Mouse (Mus musculus) midbrain, postnatal 0 days (tissue): ENCODE data around the gene Cpsf4. TPM values are rescaled to one million over a fixed set of nuclear protein-coding genes. Genes with fewer than 3 reads are reported as not detected.
"Not testable (repeated sequence)": the region's sequence is repeated elsewhere in the genome, so short reads cannot be mapped to it uniquely, and the experiment has no call there.

Source experiments
- ATAC-seq: fragments of 200-750 bp; cut with Nextera tagmentation; 2 replicates; pipeline ENCODE4 v1.8.0; 2017; ENCODE audit warnings: moderate number of reproducible peaks, mild to moderate bottlenecking, moderate TSS enrichment, moderate library complexity; ENCODE audit not compliant: low FRiP score
- DNase-seq: peaks from one replicate; pipeline ENCODE4 v3.0.0-alpha.2; 2015; ENCODE audit warnings: low spot score
- H3K27ac ChIP-seq: fragments of 300-500 bp; sonication (generic); 2 replicates; pipeline ENCODE4 v1.5.1; 2014; ENCODE audit warnings: low read depth, mild to moderate bottlenecking, low read length, mixed read lengths
- H3K27me3 ChIP-seq: fragments of 300-500 bp; sonication (generic); 2 replicates; pipeline ENCODE4 v1.6.1; 2014; ENCODE audit warnings: low read length, control low read depth, mixed read lengths; ENCODE audit not compliant: insufficient read depth
- H3K36me3 ChIP-seq: fragments of 300-500 bp; sonication (generic); 2 replicates; pipeline ENCODE4 v1.6.1; 2014; ENCODE audit warnings: low read length, control low read depth, mixed read lengths; ENCODE audit not compliant: insufficient read depth
- H3K4me1 ChIP-seq: fragments of 300-500 bp; sonication (generic); 2 replicates; pipeline ENCODE4 v1.6.1; 2014; ENCODE audit warnings: mild to moderate bottlenecking, control low read depth, antibody characterized with exemption, low read length, mixed read lengths; ENCODE audit not compliant: insufficient read depth
- H3K4me2 ChIP-seq: fragments of 300-500 bp; sonication (generic); 2 replicates; pipeline ENCODE4 v1.6.1; 2014; ENCODE audit warnings: low read depth, mild to moderate bottlenecking, low read length, mixed read lengths; ENCODE audit not compliant: poor library complexity, severe bottlenecking
- H3K4me3 ChIP-seq: fragments of 300-500 bp; sonication (generic); 2 replicates; pipeline ENCODE4 v1.5.1; 2014; ENCODE audit warnings: low read depth, mild to moderate bottlenecking, low read length, moderate library complexity
- H3K9ac ChIP-seq: fragments of 300-500 bp; sonication (generic); replicated peaks from 2 replicates; pipeline ENCODE4 v1.6.1; 2014; ENCODE audit warnings: mild to moderate bottlenecking, low read length, moderate library complexity, mixed read lengths; ENCODE audit not compliant: poor library complexity, severe bottlenecking
- H3K9me3 ChIP-seq: fragments of 300-500 bp; sonication (generic); 2 replicates; pipeline ENCODE4 v1.6.1; 2016; ENCODE audit warnings: low read length, control low read depth
- CTCF ChIP-seq: IDR thresholded peaks from 2 replicates; pipeline ENCODE4 v1.5.1; 2016; ENCODE audit warnings: antibody characterized with exemption, mild to moderate bottlenecking
- WGBS: fragments of 180-500 bp; shearing (Covaris S2); extraction: QIAGEN DNeasy Blood & Tissue Kit; methylation state at CpG from one replicate; pipeline ENCODE4 v1.1.7; 2014; 5-methylcytosine and 5-hydroxymethylcytosine counted together
- polyA plus RNA-seq: library from polyadenylated mRNA; unstranded; fragments of >200 nt; fragmentation: Nextera tagmentation; extraction: Ambion mirVana; gene quantifications from 2 replicates; pipeline ENCODE4 v1.2.1, GENCODE M21; 2015
- total RNA-seq: library from RNA; depleted of rRNA; stranded (reverse); fragments of >200 nt; gene quantifications from 2 replicates; pipeline ENCODE4 v1.2.3, GENCODE M21; 2014

The Cpsf4 gene
- total and polyA plus RNA-seq, 2 experiments from 2014 or later, result 40.7 to 44.4 TPM

DNA sequence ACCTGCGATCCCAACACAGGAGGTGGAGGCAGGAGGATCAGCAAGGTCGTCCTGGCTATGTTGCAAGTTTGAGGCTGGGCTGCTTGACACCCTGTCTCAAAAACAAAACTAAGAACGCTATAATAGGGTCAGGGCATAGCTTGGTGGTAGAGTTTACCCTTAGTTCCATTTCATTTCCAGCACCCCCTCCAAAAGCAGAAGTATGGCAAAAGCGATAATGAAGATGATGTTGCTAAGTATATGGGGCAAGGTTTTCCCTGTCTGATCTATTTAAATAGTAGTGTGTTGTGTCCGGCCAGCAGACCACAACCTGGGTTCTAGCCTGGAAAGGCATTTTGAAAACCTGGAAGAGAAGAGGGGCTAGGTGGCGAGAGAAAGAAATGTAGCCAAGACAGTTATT, 40.9 kb downstream of the Cpsf4 start:
- ATAC-seq (no peak), DNase-seq (no peak)
- peaks cover 10% of the 10 kb centered on the region; the same call in 1 of the 2 replicates for H3K4me1 ChIP-seq
- H3K27me3 ChIP-seq, result no peaks in the 10 kb centered on the region
- no peak overlapping the region for H3K4me2 ChIP-seq
- 87% methylated on average over 6 of the region's 6 CpGs for WGBS
- no peak for TF ChIP-seq CTCF
- H3K9me3 ChIP-seq, result no peaks in the 10 kb centered on the region
- no peak overlapping the region for H3K9ac ChIP-seq
- H3K27ac ChIP-seq, result no peak overlapping the region
- H3K4me3 ChIP-seq, result no peak overlapping the region
- H3K36me3 ChIP-seq, result peaks cover 19% of the 10 kb centered on the region

DNA sequence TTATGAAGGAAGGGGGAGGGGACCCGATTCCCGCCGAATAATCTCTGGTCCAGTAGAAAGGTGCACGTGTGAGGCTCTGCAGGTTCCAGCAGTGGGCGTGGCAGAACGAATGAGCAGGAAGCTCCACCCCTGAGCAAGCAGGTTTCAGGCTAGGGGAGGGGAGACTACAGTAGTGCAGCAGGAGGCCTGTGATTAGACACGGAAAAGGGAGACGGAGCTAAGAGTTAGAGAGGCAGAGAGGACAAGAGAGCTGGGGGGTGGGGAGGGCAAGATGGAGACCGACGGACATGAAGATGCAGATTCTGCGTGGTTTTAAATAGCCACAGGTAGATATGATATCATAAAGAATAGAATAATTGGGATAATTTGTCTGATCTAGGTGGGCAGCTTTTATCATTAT, 41.4 kb downstream of the Cpsf4 start:
- H3K9me3 ChIP-seq, ATAC-seq, DNase-seq, H3K27ac ChIP-seq, H3K27me3 ChIP-seq, H3K4me1 ChIP-seq, H3K9ac ChIP-seq, H3K4me3 ChIP-seq, H3K4me2 ChIP-seq: not testable (repeated sequence)
- WGBS, result 53% methylated on average over 11 of the region's 11 CpGs
- H3K36me3 ChIP-seq, result peaks cover 20% of the 10 kb centered on the region

DNA sequence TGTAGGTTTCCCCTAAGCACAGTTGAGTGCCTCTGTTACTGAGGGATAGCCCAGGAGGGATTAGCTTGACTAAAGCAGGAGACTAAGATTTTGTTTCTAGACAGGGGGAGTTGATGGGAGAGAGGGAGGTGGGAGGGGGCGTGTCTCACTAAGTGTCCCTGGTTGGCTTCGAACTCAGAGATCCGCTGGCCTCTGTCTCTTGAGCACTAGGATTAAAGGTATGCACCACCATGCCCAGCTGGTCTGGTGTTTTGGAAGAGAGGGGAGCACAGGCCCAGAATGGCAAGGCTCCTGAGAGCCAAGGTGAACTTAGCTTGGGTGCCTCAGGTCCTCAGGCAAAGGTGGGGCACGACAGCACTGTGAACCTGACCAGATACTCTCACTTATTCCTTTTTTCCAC, 44.3 kb downstream of the Cpsf4 start:
- DNase-seq, result no peak

DNA sequence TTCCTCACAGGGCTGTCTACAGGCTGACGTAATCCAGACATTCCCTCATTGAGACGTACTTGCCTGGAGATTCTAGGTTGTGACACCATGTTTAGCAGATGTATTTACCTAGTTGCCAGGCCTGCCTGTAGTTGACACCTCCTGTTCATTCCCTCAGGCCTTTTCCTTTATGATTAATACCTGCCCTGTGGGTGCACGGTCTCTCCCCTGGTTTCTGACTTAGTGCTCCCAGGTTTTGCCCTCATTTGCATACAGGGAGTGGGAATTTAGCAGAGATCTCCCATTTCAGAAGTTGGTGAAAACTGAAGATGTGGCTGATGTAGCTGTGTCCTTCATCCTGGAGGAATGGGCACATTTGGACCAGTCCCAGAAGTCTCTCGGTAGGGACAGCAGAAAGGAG, 45.2 kb downstream of the Cpsf4 start:
- H3K27ac ChIP-seq, result no peak overlapping the region
- TF ChIP-seq CTCF, result no peak
- H3K36me3 ChIP-seq, result peaks cover 30% of the 10 kb centered on the region
- H3K4me2 ChIP-seq, result no peak overlapping the region
- H3K9me3 ChIP-seq, result no peaks in the 10 kb centered on the region
- no peak overlapping the region for H3K9ac ChIP-seq
- DNase-seq (no peak), ATAC-seq (no peak)
- no peaks in the 10 kb centered on the region for H3K4me1 ChIP-seq
- 96% methylated on average over 4 of the region's 4 CpGs for WGBS
- no peak overlapping the region for H3K4me3 ChIP-seq
- no peaks in the 10 kb centered on the region for H3K27me3 ChIP-seq

More for the DNA sequence above, 44.3 kb downstream of the Cpsf4 start:
- no peak overlapping the region for H3K4me2 ChIP-seq
- 96% methylated on average over 4 of the region's 4 CpGs for WGBS
- H3K9me3 ChIP-seq, result no peaks in the 10 kb centered on the region
- no peak for ATAC-seq
- H3K9ac ChIP-seq, result no peak overlapping the region
- H3K27me3 ChIP-seq, result no peaks in the 10 kb centered on the region
- no peaks in the 10 kb centered on the region for H3K4me1 ChIP-seq
- no peak overlapping the region for H3K4me3 ChIP-seq
- no peak overlapping the region for H3K27ac ChIP-seq
- peaks cover 30% of the 10 kb centered on the region for H3K36me3 ChIP-seq
- no peak for TF ChIP-seq CTCF

DNA sequence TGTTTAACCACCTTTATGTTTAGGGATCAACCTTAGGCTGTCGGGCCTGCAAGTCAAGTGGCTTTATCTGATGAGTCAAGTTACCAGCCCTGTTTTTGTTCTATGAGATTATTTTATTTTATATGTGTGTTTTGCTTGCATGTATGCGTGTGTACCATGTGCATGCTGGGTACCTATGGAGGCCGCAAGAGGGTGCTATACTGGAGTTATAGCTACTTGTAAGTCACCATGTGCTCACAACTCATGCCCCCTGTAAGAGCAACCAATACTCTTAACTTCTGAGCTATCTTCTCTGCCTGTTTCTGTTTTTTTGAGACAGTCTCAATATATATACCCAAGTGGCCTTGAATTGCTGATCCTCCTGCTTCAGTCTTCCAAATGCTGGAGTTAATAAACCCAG, 46.5 kb downstream of the Cpsf4 start:
- H3K4me3 ChIP-seq, result no peak overlapping the region
- H3K27ac ChIP-seq, result no peak overlapping the region
- no peaks in the 10 kb centered on the region for H3K4me1 ChIP-seq
- DNase-seq, result no peak
- no peaks in the 10 kb centered on the region for H3K27me3 ChIP-seq
- 92% methylated on average over 3 of the region's 3 CpGs for WGBS
- no peak for ATAC-seq
- TF ChIP-seq CTCF, result no peak
- H3K4me2 ChIP-seq, result no peak overlapping the region
- H3K9me3 ChIP-seq, result no peaks in the 10 kb centered on the region
- H3K36me3 ChIP-seq, result peaks cover 37% of the 10 kb centered on the region
- no peak overlapping the region for H3K9ac ChIP-seq

GRCm38 (mm10) chr5:145214679-145215078, 47.7 kb downstream of the Cpsf4 start:
- DNase-seq (no peak), ATAC-seq (no peak)
- Histone ChIP-seq H3K36me3 (peaks cover 43% of the 10 kb centered on the region), H3K4me3 (no peak overlapping the region), H3K4me1 (no peaks in the 10 kb centered on the region), H3K4me2 (no peak overlapping the region), H3K9me3 (no peaks in the 10 kb centered on the region), H3K27me3 (no peaks in the 10 kb centered on the region), H3K9ac (no peak overlapping the region), H3K27ac (no peak overlapping the region)
- peak; percentile 34; the same call in 1 of the 2 replicates for TF ChIP-seq CTCF
- WGBS, result 73% methylated on average over 4 of the region's 4 CpGs

DNA sequence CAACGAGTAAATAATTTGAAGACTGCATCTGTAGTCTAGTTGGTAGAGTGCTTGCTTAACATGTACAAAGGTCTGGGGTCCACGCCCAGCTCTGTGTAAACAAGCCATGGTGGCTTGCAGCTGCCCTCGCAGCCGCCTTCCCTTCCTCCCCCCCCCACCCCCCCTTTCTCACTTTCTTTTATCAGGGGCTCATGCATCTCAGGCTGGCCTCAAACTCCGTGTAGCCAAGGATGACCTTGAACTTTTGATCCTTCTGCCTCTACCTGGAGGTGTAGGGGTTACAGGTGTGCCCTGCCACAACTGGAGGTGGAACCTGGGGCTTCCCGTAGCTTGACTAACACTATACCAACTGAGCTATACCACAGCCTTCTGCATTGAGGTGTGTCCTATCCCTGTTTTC, 50.7 kb downstream of the Cpsf4 start:
- Histone ChIP-seq H3K27me3 (no peaks in the 10 kb centered on the region), H3K4me1 (no peaks in the 10 kb centered on the region), H3K36me3 (peaks cover 50% of the 10 kb centered on the region), H3K4me2 (no peak overlapping the region), H3K9me3 (no peaks in the 10 kb centered on the region), H3K4me3 (no peak overlapping the region), H3K9ac (no peak overlapping the region), H3K27ac (no peak overlapping the region)
- DNase-seq, result no peak
- 88% methylated on average over 6 of the region's 6 CpGs for WGBS
- no peak for TF ChIP-seq CTCF
- no peak for ATAC-seq
